Mouse (Mus musculus): Measurements from ENCODE around the gene Sike1.

- TF ChIP-seq CTCF (conservative IDR thresholded peaks at IDR 0.05; ENCODE audit: low read length) (no peak), POU5F1 (IDR thresholded peaks at IDR 0.05; ENCODE audit: borderline replicate concordance, low read length) (no peak), NANOG (IDR thresholded peaks at IDR 0.05; ENCODE audit: borderline replicate concordance, low read length) (no peak)
Observed at GRCm38 (mm10) chr3:103040285-103040684, 44.8 kb downstream of the Sike1 start.
